Mouse (Mus musculus) cerebellum, adult 8-10 months (tissue): ENCODE results near the gene Tmem56.
A peak's percentile ranks its signal among the peaks of the same experiment; 100 is the strongest.

Experiments used
- DNase-seq: peaks from one replicate; pipeline ENCODE4 v3.0.0; 2022

Gene Tmem56

GRCm38 (mm10) chr3:121163271-121163819, 119.6 kb downstream of the Tmem56 start:
- peak; percentile 46 for DNase-seq

- DNase-seq: no peak
These were observed 121.2 kb downstream of the Tmem56 start for GRCm38 (mm10) chr3:121161661-121162060.

- DNase-seq: no peak
These were observed 122.5 kb downstream of the Tmem56 start for GRCm38 (mm10) chr3:121160424-121160823.

- peak; percentile 45 for DNase-seq
These were observed 123.3 kb downstream of the Tmem56 start for GRCm38 (mm10) chr3:121159566-121159965.

GRCm38 (mm10) chr3:121158901-121159351, 124.0 kb downstream of the Tmem56 start:
- peak; percentile 44 for DNase-seq

GRCm38 (mm10) chr3:121157546-121158330, 125.2 kb downstream of the Tmem56 start:
- DNase-seq: no peak

- no peak for DNase-seq
These were observed 126.3 kb downstream of the Tmem56 start for GRCm38 (mm10) chr3:121156451-121157186.

GRCm38 (mm10) chr3:121156043-121156442, 126.9 kb downstream of the Tmem56 start:
- no peak for DNase-seq
